Mouse (Mus musculus) embryonic stem cell, embryonic (primary cell): ENCODE measurements around the gene 4430402I18Rik.

Source experiments
- CTCF ChIA-PET, 4 experiments: fragments of 300-600 bp in 2 of 4; fragments of 350-600 bp in 2 of 4; sonication (Branson Sonifier 250); formaldehyde crosslinking; loops; one replicate each; lab custom pipeline; 2022; ENCODE audit warnings: inconsistent platforms in 2 of 4; lab: Charles Lee
- POLR2A ChIA-PET, 4 experiments: fragments of 300-600 bp in 2 of 4; fragments of 350-600 bp in 2 of 4; sonication (Branson Sonifier 250); formaldehyde crosslinking; loops; one replicate each; lab custom pipeline; 2022; ENCODE audit warnings: antibody characterized with exemption in 4 of 4, inconsistent platforms in 1 of 4; lab: Charles Lee

Gene 4430402I18Rik

GRCm38 (mm10) chr19:28929034-28929433, 38.6 kb downstream of the 4430402I18Rik start:
- ChIA-PET CTCF (no interaction called here), POLR2A (no interaction called here)

DNA sequence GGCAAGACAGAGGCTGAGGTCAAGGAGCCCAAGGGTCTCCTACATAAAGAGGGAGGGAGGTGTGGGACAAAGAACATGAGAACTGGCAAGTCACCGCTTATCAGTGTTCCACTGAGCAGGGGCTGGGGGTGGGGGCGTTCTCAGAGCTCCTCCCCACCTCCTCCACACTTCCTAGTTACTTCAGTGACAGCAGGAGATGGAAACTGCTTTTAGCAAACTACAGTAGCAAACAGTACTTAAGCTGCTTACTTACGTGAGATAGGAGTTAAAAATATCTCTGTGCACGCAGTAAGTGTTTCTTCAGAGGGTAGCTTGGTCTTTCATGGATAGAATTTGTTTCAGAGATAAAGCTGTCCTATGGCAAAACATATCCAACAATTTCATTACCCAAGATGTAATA, 40.2 kb downstream of the 4430402I18Rik start:
- ChIA-PET CTCF (no interaction called here), POLR2A (interaction anchor here in 1 of 4 experiments (0.6 kb wide), 1 partner anchor 1103 kb away, joined by 4 read pairs; the partner anchor contains the start of gene Uhrf2)

GRCm38 (mm10) chr19:28926366-28926765, 41.2 kb downstream of the 4430402I18Rik start:
- POLR2A ChIA-PET = no interaction called here
- CTCF ChIA-PET = no interaction called here

DNA sequence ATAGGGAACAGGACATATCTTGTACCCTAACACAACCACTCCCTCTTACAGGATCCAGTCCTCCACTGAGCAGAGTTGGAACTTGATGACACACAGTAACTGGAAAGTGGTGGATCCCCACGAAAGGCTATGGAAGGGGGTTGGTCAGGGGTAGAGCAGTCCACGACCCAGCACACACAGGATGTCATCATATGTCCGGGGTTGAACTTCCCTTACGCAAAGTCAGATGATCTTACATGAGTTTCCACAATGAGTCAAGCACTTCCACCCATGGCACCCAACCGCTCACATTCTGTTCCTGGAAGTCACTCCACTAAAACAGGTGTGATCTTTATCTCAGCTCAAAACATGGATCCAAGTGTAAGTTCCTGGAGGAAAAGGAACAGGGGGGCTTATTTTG, 49.8 kb downstream of the 4430402I18Rik start:
- POLR2A ChIA-PET = no interaction called here
- CTCF ChIA-PET = interaction anchor here in 2 of 4 experiments (0.6 to 0.7 kb wide), 2 partner anchors 141 to 271 kb away, joined by 3 to 4 read pairs; no protein-coding TSS in a partner anchor

DNA sequence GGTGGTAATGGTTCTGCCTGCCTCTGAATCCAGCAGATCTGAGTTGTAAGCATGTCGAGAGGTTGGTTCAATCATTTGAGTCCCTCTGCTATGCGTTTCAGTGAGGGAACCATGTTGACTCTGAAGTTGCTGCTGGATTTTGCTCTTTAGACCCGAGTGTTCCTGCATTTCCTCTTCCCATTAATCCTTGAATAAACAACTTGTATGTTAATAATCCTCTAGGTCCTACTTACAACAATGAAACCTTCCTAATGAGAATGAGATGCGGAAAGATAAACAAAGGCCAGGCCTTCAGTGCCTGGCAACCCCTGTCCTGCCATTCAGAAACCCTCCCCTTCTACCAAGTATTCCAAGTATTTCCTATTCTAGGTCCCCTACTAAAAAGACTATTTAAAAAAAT, 51.1 kb downstream of the 4430402I18Rik start:
- CTCF ChIA-PET = no interaction called here
- POLR2A ChIA-PET = no interaction called here

DNA sequence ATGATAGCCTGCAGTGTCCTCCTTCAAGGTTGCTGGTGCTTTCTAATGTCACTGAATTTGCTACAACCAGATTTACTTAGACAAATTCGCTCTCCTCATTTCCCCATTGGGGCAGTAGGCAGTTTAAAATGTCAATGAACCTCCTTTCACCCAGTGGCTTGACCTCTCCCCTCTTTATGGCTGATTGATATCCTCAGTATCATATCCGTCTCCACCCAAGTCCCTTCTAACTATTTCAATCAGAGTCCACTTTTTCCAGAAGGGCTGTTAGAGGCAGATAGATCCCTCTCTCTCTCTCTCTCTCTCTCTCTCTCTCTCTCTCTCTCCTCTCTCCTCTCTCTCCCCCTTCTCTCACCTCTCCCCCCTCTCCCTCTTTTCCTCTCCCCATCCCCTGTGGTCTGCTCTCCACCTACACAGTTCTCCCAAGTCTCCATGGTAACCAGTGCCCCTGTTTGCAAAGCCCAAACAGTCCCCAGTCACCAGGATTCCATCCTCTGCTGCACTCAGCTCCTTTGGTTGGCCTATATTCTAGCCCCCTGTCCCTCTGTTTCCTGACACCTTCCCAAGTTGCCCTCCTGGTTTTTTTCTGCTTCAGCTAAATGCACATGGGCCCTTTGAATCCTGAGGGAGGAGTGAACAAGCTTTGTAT, 51.9 kb downstream of the 4430402I18Rik start:
- ChIA-PET POLR2A (no interaction called here), CTCF (no interaction called here)

DNA sequence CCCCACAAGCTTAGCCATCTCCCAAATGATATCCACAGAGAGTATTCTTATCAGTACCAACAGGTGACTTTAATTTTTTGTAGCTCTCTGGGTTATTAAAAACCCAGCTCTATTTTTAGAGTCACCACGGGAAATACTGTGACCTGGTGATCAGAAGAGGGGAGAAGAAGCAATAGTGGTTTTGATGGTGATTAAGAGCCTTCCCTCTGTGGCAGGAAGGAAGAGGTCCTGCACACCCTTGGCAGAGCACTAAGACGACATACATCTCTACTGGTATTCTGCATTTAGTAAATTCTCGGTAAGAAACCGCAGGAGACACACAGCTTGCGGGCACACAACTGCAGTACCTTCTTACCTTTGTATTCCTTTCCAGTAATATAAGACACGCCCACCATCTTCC, 53.0 kb downstream of the 4430402I18Rik start:
- ChIA-PET POLR2A (no interaction called here), CTCF (interaction anchor here in 1 of 4 experiments (0.6 kb wide), 2 partner anchors 127 to 707 kb away, joined by 3 to 7 read pairs; no protein-coding TSS in a partner anchor)

DNA sequence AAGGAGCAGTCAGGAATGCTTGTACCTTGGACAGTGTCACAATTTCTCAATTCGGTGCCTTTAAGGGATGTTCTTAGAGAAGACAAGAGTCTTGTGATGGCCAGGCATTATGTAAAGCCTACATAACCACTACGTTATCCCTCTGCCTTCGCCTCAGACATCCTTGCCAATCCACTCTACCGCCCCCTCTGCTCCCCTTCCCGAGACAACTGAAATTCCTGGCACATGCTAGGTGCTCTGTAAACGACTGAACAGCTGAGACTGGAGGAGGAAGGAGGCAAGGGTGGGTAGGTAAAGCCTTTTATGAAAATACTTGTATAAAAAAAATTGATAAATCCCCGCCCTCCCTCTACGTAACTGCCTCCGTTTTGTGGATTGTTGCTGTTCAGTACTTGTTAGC, 58.9 kb downstream of the 4430402I18Rik start:
- CTCF ChIA-PET = no interaction called here
- POLR2A ChIA-PET = interaction anchor here in 1 of 4 experiments (0.8 kb wide), 1 partner anchor 725 kb away, joined by 4 read pairs; no protein-coding TSS in a partner anchor

DNA sequence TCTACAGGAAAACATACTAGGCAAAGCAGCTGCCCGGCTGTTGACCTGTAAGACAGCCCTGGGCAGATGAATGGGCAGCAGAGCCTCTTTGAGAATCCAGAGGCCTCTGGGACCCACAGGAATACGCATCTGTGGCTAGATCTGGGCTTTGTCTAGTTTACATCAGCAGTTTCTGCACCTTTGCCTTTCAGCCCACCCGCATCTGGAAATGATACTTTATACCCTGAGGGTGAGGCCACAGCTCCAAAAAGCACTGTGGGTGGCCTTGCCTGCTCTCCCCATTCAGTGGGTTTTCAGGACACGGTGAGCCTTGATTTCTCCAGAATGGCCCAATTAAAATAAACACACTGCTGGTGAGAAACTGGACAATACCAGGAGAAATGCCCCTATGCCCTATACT, 59.4 kb downstream of the 4430402I18Rik start:
- ChIA-PET POLR2A (interaction anchor here in 1 of 4 experiments (0.8 kb wide), 1 partner anchor 725 kb away, joined by 4 read pairs; no protein-coding TSS in a partner anchor), CTCF (no interaction called here)

DNA sequence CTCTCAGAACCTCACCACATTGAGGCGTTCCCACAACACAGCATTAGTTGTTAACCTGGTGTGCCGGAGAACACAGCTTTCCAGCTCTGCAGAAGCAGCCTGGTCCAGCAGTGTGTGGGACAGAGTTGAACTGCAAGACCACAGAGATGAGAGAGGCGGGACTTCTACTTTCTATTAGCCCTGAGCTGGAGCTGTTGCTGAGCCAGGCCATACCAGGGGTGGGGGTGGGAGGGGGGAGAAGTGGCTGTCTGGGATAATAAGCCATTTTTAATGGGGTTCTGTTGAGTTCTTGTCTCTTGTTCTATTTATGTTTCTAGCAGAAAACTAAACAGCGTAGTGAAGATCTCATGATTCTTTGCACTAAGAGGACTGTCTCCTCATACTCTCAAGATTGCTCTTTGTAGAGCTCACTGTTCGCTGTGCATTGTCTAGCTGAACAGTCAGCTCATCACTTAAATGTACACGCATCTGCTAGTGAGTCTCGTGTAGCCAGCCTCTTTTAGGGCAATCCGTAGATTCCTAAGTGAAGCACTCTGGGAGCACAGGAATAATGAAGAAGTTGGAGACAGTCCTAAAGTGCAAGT, 64.0 kb downstream of the 4430402I18Rik start:
- POLR2A ChIA-PET = interaction anchor here in 2 of 4 experiments (0.6 to 0.8 kb wide), 2 partner anchors 65 to 86 kb away, joined by 3 read pairs; partner anchors contain the start of gene Cdc37l1 (in 1 of the 2)
- CTCF ChIA-PET = interaction anchor here in 1 of 4 experiments (0.6 kb wide), 1 partner anchor 437 kb away, joined by 3 read pairs; no protein-coding TSS in a partner anchor

DNA sequence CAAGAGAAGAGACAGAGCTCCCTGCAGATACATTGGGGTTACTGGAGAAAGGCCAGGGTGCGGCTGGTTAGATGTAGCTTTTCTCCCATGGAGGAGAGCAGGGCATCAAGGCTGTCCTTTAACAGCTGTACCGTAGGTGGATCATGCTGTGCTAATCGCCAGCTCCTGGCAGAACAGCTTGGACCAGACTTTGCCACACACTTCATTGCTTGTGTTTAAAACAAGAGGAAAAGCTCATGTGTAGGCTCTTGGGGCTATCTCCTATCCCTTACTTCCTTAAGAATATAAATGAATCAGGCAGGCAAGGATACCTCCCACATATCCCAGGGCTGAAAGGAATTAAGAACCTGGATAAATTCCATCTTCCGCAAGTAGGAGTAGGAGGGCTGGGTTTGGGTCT, 64.8 kb downstream of the 4430402I18Rik start:
- ChIA-PET CTCF (no interaction called here), POLR2A (no interaction called here)

DNA sequence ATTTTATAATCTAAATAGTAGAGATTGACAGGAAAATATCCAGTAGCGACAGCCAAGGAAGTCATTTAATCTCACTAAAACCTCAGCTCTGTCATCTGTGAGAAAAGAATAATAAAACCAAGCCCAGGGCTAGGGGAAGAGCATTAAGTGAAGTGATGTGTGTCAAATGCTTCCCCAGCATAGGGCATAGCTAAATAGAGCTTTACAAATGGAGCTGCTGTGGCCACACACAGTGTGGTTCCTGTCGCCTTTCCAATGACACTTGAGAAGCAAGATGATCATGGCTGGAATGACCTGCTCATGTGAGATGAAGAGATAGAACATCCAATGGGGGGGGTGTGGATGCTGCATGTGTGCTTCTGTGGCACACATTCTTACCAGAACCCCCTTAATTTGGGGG, 65.5 kb downstream of the 4430402I18Rik start:
- CTCF ChIA-PET = interaction anchor here in 1 of 4 experiments (0.5 kb wide), 1 partner anchor 1268 kb away, joined by 5 read pairs; no protein-coding TSS in a partner anchor
- POLR2A ChIA-PET = no interaction called here

DNA sequence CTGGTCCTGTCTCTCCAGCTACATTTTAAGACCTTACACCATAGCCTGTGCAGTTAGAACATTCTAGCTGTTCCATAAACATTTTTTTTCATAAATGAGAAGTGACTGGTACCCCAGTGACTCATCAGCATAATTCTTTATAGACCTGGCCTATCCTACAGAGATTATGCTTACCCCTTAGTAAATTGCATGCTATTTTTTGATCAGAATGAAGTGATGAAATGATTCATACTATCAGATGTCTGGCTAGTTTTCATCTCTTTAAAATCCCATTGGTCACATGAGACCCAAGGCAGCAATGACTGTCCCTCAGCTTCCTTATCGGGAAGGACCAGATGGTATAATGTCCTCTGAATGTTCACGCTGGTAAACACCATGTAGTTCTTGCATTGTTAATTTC, 66.8 kb downstream of the 4430402I18Rik start:
- ChIA-PET CTCF (no interaction called here), POLR2A (no interaction called here)

DNA sequence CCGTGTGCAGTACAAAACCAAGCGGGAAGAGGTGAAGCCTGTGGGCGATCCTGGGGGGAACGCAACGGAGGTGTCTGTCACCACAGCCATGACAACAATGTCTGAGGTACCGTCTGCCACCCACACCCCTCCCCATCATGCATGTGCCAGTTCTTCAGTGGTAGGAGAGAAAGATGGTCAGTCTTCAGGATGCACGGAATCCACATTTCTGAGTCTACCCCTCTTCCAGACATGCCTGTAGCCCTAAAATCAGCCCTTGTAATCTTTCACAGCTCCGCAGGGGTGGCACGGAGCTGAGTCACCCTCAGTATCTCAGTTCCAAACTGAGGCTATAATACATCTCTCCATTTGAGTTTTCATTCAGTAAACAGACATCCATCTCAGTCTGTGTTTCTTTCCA, 70.1 kb downstream of the 4430402I18Rik start:
- CTCF ChIA-PET = interaction anchor here in 1 of 4 experiments (0.7 kb wide), 1 partner anchor 44 kb away, joined by 3 read pairs; no protein-coding TSS in a partner anchor

DNA sequence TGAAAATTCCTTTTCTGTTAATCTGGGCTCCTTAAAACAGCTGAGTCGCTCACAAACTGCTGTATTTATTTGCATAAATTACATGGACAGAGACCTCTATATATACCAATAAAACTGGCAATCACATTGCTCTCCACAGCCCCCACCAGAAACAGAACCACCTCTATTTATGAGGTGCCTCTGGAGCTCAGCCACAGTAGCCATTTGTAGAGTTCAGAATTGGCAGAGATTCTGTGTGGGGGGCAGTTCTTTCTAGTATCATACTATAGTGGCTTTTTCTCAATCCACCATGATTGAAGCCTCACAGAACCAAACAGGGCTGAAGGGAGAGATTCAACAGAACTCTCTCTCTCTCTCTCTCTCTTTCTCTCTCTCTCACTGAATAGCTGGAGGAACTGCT, 71.0 kb downstream of the 4430402I18Rik start:
- POLR2A ChIA-PET = interaction anchor here in 1 of 4 experiments (0.7 kb wide), 1 partner anchor 788 kb away, joined by 3 read pairs; no protein-coding TSS in a partner anchor

More for the DNA sequence above, 70.1 kb downstream of the 4430402I18Rik start:
- POLR2A ChIA-PET = interaction anchor here in 2 of 4 experiments (0.6 to 0.7 kb wide), 2 partner anchors 111 to 789 kb away, joined by 3 read pairs; no protein-coding TSS in a partner anchor

GRCm38 (mm10) chr19:28891864-28892263, 75.7 kb downstream of the 4430402I18Rik start:
- CTCF ChIA-PET = no interaction called here
- POLR2A ChIA-PET = interaction anchor here in 1 of 4 experiments (0.6 kb wide), 1 partner anchor 172 kb away, joined by 4 read pairs; no protein-coding TSS in a partner anchor

More for the DNA sequence above, 71.0 kb downstream of the 4430402I18Rik start:
- CTCF ChIA-PET = interaction anchor here in 2 of 4 experiments (0.7 kb wide), 2 partner anchors 43 to 731 kb away, joined by 3 read pairs; no protein-coding TSS in a partner anchor

DNA sequence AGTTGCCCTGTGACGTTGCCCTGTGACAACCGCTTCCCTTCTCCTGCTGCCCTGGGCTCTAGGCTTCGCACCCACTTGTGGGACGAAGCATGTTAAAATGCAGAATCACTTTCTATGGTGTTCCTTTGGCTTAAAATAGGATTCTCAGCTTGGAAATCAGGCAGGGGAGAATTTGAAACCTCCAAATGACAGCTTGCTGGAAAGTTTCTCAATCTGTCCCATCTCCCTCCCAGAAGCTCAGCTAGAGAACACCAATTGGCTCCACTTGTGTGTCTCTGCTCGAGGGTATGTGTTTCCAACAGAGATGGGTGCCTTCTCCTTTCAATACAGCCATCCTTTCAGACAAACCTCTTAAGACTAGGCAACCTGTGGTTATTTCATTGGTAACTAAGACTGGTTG, 76.4 kb downstream of the 4430402I18Rik start:
- POLR2A ChIA-PET = interaction anchor here in 1 of 4 experiments (0.6 kb wide), 1 partner anchor 171 kb away, joined by 4 read pairs; no protein-coding TSS in a partner anchor
- CTCF ChIA-PET = no interaction called here

DNA sequence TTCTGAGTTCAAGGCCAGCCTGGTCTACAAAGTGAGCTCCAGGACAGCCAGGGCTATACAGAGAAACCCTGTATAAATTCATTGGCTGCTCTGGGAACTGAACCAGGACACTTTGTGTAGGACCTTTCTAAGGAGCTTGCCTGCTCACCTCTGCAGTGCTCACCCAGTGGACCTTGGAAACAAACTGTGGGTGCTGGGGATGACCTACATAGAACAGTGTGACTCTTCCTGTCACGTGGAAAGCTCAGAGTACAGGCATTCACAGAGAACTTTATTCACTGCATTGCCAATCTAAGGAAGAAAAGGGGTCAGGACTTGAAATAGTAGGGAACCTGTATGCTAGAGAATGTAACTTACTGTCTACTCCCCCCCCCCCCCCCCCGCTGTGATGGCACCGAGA, 78.3 kb downstream of the 4430402I18Rik start:
- CTCF ChIA-PET = no interaction called here
- POLR2A ChIA-PET = interaction anchor here in 1 of 4 experiments (0.5 kb wide), 1 partner anchor 377 kb away, joined by 4 read pairs; no protein-coding TSS in a partner anchor

- POLR2A ChIA-PET = no interaction called here
- CTCF ChIA-PET = interaction anchor here in 1 of 4 experiments (0.6 kb wide), 1 partner anchor 131 kb away, joined by 17 read pairs; no protein-coding TSS in a partner anchor
These were observed 79.1 kb downstream of the 4430402I18Rik start for GRCm38 (mm10) chr19:28888496-28888895.
